Mouse (Mus musculus) thymus, adult 2 months (tissue): Measurements from ENCODE around the gene Gm49342.
"Not testable (repeated sequence)": the region's sequence is repeated elsewhere in the genome, so short reads cannot be mapped to it uniquely, and the experiment has no call there.

Experiments
- CTCF ChIP-seq: fragments of 200-500 bp; IDR thresholded peaks from 2 replicates; pipeline ENCODE4 v1.5.1; 2012; ENCODE audit warnings: mild to moderate bottlenecking, control low read depth, low read length, moderate library complexity, borderline replicate concordance; ENCODE audit not compliant: control insufficient read depth, poor library complexity, insufficient read depth; ENCODE audit errors: extremely low read depth
- POLR2A ChIP-seq: fragments of 200-500 bp; IDR thresholded peaks from 2 replicates; pipeline ENCODE4 v1.6.1; 2012; ENCODE audit warnings: mild to moderate bottlenecking, low read length, control low read depth, moderate library complexity; ENCODE audit not compliant: control insufficient read depth, poor library complexity, insufficient read depth; ENCODE audit errors: extremely low read depth

DNA sequence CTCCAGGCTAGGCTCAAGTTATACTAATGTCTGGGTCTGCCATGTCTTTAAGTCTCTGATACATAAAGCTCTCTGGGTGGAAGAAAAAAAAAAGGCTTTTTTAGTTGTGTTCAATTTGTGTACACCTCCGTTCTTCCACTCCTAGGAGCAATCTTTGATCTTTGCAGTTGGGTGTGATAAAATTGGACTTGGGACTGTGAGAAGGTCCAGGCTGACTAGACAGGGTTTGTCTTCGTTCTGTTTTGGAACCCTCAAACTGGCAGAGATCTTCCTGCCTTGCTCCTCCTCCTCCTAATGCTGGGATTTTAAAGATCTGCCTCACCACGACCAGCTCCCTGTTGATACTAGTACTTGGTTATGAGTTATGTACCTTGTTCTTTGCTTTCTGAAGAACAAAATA, 12.8 kb downstream of the Gm49342 start:
- not testable (repeated sequence) for TF ChIP-seq POLR2A, CTCF
